Mouse (Mus musculus) intestine, postnatal 0 days (tissue): ENCODE results near the gene Sgms1. TPM values are rescaled to one million over a fixed set of nuclear protein-coding genes. Genes with fewer than 3 reads are reported as not detected.
A peak's percentile ranks its signal among the peaks of the same experiment; 100 is the strongest.

Experiments
- ATAC-seq: fragments of 200-750 bp; cut with Nextera tagmentation; 2 replicates; pipeline ENCODE4 v1.8.0; 2017; ENCODE audit warnings: mild to moderate bottlenecking, moderate TSS enrichment, moderate library complexity
- H3K27ac ChIP-seq: fragments of 300-500 bp; sonication (generic); 2 replicates; pipeline ENCODE4 v1.5.1; 2014; ENCODE audit warnings: mild to moderate bottlenecking, low read depth, low read length, moderate library complexity
- H3K27me3 ChIP-seq: fragments of 300-500 bp; sonication (generic); replicated peaks from 2 replicates; pipeline ENCODE4 v1.6.1; 2014; ENCODE audit warnings: low read length, mixed read lengths; ENCODE audit not compliant: control insufficient read depth, insufficient read depth
- H3K36me3 ChIP-seq: fragments of 300-500 bp; sonication (generic); 2 replicates; pipeline ENCODE4 v1.6.1; 2014; ENCODE audit warnings: mild to moderate bottlenecking, moderate library complexity; ENCODE audit not compliant: control insufficient read depth, insufficient read depth
- H3K4me1 ChIP-seq: fragments of 300-500 bp; sonication (generic); replicated peaks from 2 replicates; pipeline ENCODE4 v1.6.1; 2014; ENCODE audit warnings: antibody characterized with exemption, low read length, mixed read lengths; ENCODE audit not compliant: control insufficient read depth, insufficient read depth
- H3K4me2 ChIP-seq: fragments of 300-500 bp; sonication (generic); replicated peaks from 2 replicates; pipeline ENCODE4 v1.6.1; 2014; ENCODE audit warnings: low read depth, mild to moderate bottlenecking, moderate library complexity
- H3K4me3 ChIP-seq: fragments of 300-500 bp; sonication (generic); 2 replicates; pipeline ENCODE4 v1.5.1; 2014; ENCODE audit warnings: low read depth, low read length
- H3K9ac ChIP-seq: fragments of 300-500 bp; sonication (generic); 2 replicates; pipeline ENCODE4 v1.6.1; 2014; ENCODE audit warnings: mild to moderate bottlenecking, low read depth, low read length
- H3K9me3 ChIP-seq: fragments of 300-500 bp; sonication (generic); 2 replicates; pipeline ENCODE4 v1.6.1; 2016; ENCODE audit warnings: mixed run types; ENCODE audit not compliant: control insufficient read depth
- CTCF ChIP-seq: sonication (generic); IDR thresholded peaks from 2 replicates; pipeline ENCODE4 v1.5.1; 2016; ENCODE audit warnings: low read depth, mild to moderate bottlenecking, control low read depth, antibody characterized with exemption, moderate library complexity
- WGBS: fragments of 180-500 bp; shearing (Covaris S2); extraction: QIAGEN DNeasy Blood & Tissue Kit; methylation state at CpG from one replicate; pipeline ENCODE4 v1.1.7; 2014; 5-methylcytosine and 5-hydroxymethylcytosine counted together
- polyA plus RNA-seq: library from polyadenylated mRNA; unstranded; fragments of >200 nt; fragmentation: Nextera tagmentation; extraction: Ambion mirVana; gene quantifications from 2 replicates; pipeline ENCODE4 v1.2.1, GENCODE M21; 2015

The Sgms1 gene
- polyA plus RNA-seq, 1 experiment from 2014 or later = 18.6 TPM

GRCm38 (mm10) chr19:32254739-32255344 lies 134.7 kb downstream of the Sgms1 start:
- Histone ChIP-seq H3K4me3 (no peak overlapping the region), H3K36me3 (no peaks in the 10 kb centered on the region), H3K9ac (no peak overlapping the region), H3K9me3 (no peaks in the 10 kb centered on the region), H3K4me1 (peaks cover 4% of the 10 kb centered on the region; the same call in 1 of the 2 replicates), H3K4me2 (no peak overlapping the region), H3K27ac (no peak overlapping the region), H3K27me3 (no peaks in the 10 kb centered on the region)
- 54% methylated on average over 8 of the region's 8 CpGs for WGBS
- no peak for ATAC-seq
- TF ChIP-seq CTCF = no peak

- no peak for ATAC-seq
- Histone ChIP-seq H3K9me3 (no peaks in the 10 kb centered on the region), H3K27ac (no peak overlapping the region), H3K9ac (no peak overlapping the region), H3K4me2 (no peak overlapping the region), H3K27me3 (no peaks in the 10 kb centered on the region), H3K4me1 (peaks cover 4% of the 10 kb centered on the region; the same call in 1 of the 2 replicates), H3K4me3 (no peak overlapping the region), H3K36me3 (no peaks in the 10 kb centered on the region)
- 73% methylated on average over 2 of the region's 2 CpGs for WGBS
- no peak for TF ChIP-seq CTCF
Measured at GRCm38 (mm10) chr19:32254204-32254603, 135.3 kb downstream of the Sgms1 start.

GRCm38 (mm10) chr19:32252987-32253386 lies 136.5 kb downstream of the Sgms1 start:
- Histone ChIP-seq H3K27me3 (no peaks in the 10 kb centered on the region), H3K4me1 (peaks cover 4% of the 10 kb centered on the region; the same call in 1 of the 2 replicates), H3K4me2 (no peak overlapping the region), H3K4me3 (no peak overlapping the region), H3K9ac (no peak overlapping the region), H3K27ac (no peak overlapping the region), H3K36me3 (no peaks in the 10 kb centered on the region), H3K9me3 (no peaks in the 10 kb centered on the region)
- no peak for TF ChIP-seq CTCF
- no peak for ATAC-seq
- WGBS = 80% methylated on average over 7 of the region's 7 CpGs

GRCm38 (mm10) chr19:32252451-32252850 lies 137.1 kb downstream of the Sgms1 start:
- no peak for TF ChIP-seq CTCF
- Histone ChIP-seq H3K36me3 (no peaks in the 10 kb centered on the region), H3K4me2 (no peak overlapping the region), H3K4me1 (peaks cover 4% of the 10 kb centered on the region; the same call in 1 of the 2 replicates), H3K9ac (no peak overlapping the region), H3K9me3 (no peaks in the 10 kb centered on the region), H3K27me3 (no peaks in the 10 kb centered on the region), H3K4me3 (no peak overlapping the region), H3K27ac (no peak overlapping the region)
- no peak for ATAC-seq
- 61% methylated on average over 3 of the region's 3 CpGs for WGBS

DNA sequence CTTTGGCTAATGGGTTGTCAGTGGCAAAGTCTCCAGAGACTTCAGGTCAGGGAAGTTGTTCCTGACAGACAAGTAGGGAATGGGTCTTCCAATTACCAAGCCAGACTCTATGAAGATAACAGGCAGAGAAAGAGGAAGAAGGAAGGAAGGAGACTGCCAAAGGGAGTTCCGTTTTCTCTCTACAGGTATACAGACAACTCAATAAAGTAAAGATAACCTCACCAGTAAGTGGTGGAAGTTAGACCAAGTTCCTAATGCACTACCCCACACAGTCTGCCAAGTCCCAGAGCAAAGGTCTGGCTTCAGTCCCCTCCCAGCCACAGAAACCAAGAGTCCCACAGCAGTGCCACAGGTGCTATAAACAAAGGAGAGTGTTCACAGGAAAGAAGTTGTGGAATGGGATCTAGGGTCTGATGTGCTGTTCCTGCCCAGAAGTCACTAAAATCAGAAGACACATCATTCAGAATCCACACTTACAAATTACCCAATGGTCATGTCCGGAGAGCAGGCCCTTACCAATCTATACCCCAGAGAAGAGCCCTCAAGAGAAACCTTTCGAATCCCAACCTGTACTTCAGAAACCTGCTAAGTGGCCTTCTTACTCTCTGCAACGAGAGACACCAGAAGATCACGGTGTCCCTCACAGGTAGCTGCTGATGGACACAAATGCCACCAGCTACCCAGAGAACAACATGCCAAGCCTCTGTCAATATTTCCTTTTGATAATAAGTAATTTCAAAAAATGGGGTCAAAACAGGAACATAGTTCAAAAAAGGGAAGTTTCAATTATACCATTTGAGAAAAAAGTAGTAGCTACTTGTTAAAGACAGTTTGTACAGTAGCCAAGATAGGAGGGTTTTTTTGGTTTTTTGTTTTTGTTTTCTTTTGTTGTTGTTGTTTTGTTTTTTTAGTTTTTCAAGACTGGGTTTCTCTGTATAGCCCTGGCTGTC lies 140.1 kb downstream of the Sgms1 start:
- Histone ChIP-seq H3K27me3 (no peaks in the 10 kb centered on the region), H3K36me3 (no peaks in the 10 kb centered on the region), H3K9ac (no peak overlapping the region), H3K4me2 (no peak overlapping the region), H3K4me1 (no peaks in the 10 kb centered on the region; the same call in 1 of the 2 replicates), H3K4me3 (no peak overlapping the region), H3K9me3 (no peaks in the 10 kb centered on the region), H3K27ac (no peak overlapping the region)
- ATAC-seq = peak; percentile 54
- TF ChIP-seq CTCF = no peak
- 76% methylated on average over 5 of the region's 5 CpGs for WGBS

DNA sequence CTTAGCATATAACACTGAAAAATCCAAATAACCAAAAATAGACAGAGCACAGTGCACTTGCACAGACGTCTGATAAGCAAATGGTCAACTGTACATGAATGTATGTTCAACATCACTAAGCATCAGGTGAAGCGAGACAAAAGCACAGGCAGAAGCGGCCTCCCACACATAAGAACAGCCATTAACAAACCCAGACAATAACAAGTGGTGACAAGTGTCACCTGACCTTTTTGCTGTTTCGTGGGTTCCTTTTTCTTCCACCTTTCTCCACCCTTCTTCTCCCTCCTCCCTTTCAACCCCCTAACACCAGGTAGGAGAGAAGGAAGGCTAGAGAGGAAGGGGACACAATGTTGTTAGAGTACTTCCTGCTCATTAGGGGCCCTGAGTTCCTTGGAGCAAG lies 144.6 kb downstream of the Sgms1 start:
- no peak for TF ChIP-seq CTCF
- 76% methylated on average over 4 of the region's 4 CpGs for WGBS
- Histone ChIP-seq H3K9me3 (no peaks in the 10 kb centered on the region), H3K27ac (no peak overlapping the region), H3K9ac (no peak overlapping the region), H3K4me1 (no peaks in the 10 kb centered on the region), H3K4me3 (no peak overlapping the region), H3K4me2 (no peak overlapping the region), H3K36me3 (no peaks in the 10 kb centered on the region), H3K27me3 (no peaks in the 10 kb centered on the region)
- no peak for ATAC-seq
